In genomic region chr7:127874812-127875626, GRCm38 (mm10) we compare ENCODE assay signal across 8 mouse cellular contexts. TPM values are rescaled to one million over a fixed set of nuclear protein-coding genes. Genes with fewer than 3 reads are reported as not detected.
DNase-seq lines count a peak whose midpoint lies in the region; ATAC-seq lines count a peak whose summit lies in the region.

No protein-coding gene starts in this region.

- H3K4me1 ChIP-seq in kidney, embryonic 16.5 days (ENCODE audit: insufficient read depth, low read length): peaks cover 26% of the 10 kb centered on the region
- H3K4me1 ChIP-seq in brown adipose tissue, adult 24 weeks (ENCODE audit: control insufficient read depth, insufficient read depth, insufficient read length, low read length): no peaks in the 10 kb centered on the region; the same call in 1 of the 2 replicates
- peaks cover 34% of the 10 kb centered on the region for H3K4me1 ChIP-seq in hindbrain, embryonic 15.5 days (replicated peaks)
- H3K4me1 ChIP-seq in midbrain, embryonic 16.5 days (ENCODE audit: control insufficient read depth, insufficient read depth, low read length): peaks cover 25% of the 10 kb centered on the region

- H3K27me3 ChIP-seq in kidney, embryonic 16.5 days (ENCODE audit: insufficient read depth, low read length): no peaks in the 10 kb centered on the region
- H3K27me3 ChIP-seq in hindbrain, embryonic 15.5 days: no peaks in the 10 kb centered on the region
- H3K27me3 ChIP-seq in midbrain, embryonic 16.5 days (ENCODE audit: control insufficient read depth, insufficient read depth, low read depth, low read length): no peaks in the 10 kb centered on the region

- H3K4me2 ChIP-seq in kidney, embryonic 16.5 days (replicated peaks; ENCODE audit: low read depth, low read length): peak overlapping the region; percentile 85
- peak overlapping the region; percentile 76 for H3K4me2 ChIP-seq in hindbrain, embryonic 15.5 days
- H3K4me2 ChIP-seq in midbrain, embryonic 16.5 days (ENCODE audit: low read length): peak overlapping the region; percentile 61

- H3K27ac ChIP-seq in kidney, embryonic 16.5 days (ENCODE audit: low read length): peak overlapping the region; percentile 99
- no peak overlapping the region; the same call in 1 of the 2 replicates for H3K27ac ChIP-seq in brown adipose tissue, adult 24 weeks (replicated peaks; ENCODE audit: low read depth, low read length)
- H3K27ac ChIP-seq in hindbrain, embryonic 15.5 days (replicated peaks): peak overlapping the region; percentile 100
- H3K27ac ChIP-seq in midbrain, embryonic 16.5 days (ENCODE audit: low read length): peak overlapping the region; percentile 100

- peaks cover 28% of the 10 kb centered on the region for H3K36me3 ChIP-seq in kidney, embryonic 16.5 days (ENCODE audit: insufficient read depth, low read length)
- peaks cover 23% of the 10 kb centered on the region for H3K36me3 ChIP-seq in hindbrain, embryonic 15.5 days
- peaks cover 17% of the 10 kb centered on the region for H3K36me3 ChIP-seq in midbrain, embryonic 16.5 days (ENCODE audit: control insufficient read depth, insufficient read depth, low read length)

- 4% methylated on average over 20 of the region's 20 CpGs for WGBS in kidney, embryonic 16.5 days
- WGBS in hindbrain, embryonic 15.5 days: 3% methylated on average over 20 of the region's 20 CpGs
- WGBS in midbrain, embryonic 16.5 days: 4% methylated on average over 20 of the region's 20 CpGs

- peak overlapping the region; percentile 93 for H3K4me3 ChIP-seq in kidney, embryonic 16.5 days (ENCODE audit: low read length)
- H3K4me3 ChIP-seq in brown adipose tissue, adult 24 weeks (ENCODE audit: insufficient read depth, low read depth, low read length): peak overlapping the region; percentile 85
- peak overlapping the region; percentile 90 for H3K4me3 ChIP-seq in hindbrain, embryonic 15.5 days
- peak overlapping the region; percentile 74 for H3K4me3 ChIP-seq in midbrain, embryonic 16.5 days (ENCODE audit: low read depth, low read length)

- H3K9me3 ChIP-seq in kidney, embryonic 16.5 days (ENCODE audit: low read length): no peaks in the 10 kb centered on the region
- H3K9me3 ChIP-seq in hindbrain, embryonic 15.5 days: no peaks in the 10 kb centered on the region
- no peaks in the 10 kb centered on the region for H3K9me3 ChIP-seq in midbrain, embryonic 16.5 days (replicated peaks; ENCODE audit: control insufficient read depth, low read length, poor library complexity, severe bottlenecking)

- H3K9ac ChIP-seq in kidney, embryonic 16.5 days (replicated peaks; ENCODE audit: low read length): peak overlapping the region; percentile 91
- H3K9ac ChIP-seq in hindbrain, embryonic 15.5 days: peak overlapping the region; percentile 96
- peak overlapping the region; percentile 97 for H3K9ac ChIP-seq in midbrain, embryonic 16.5 days (ENCODE audit: low read depth, low read length)

- no peak for DNase-seq in kidney, postnatal 10 days
- no peak for DNase-seq in urinary bladder, postnatal 36 days (ENCODE audit: low spot score in 2 of 2)
- DNase-seq in adipocyte (ENCODE audit: low spot score): no peak
- no peak for DNase-seq in cerebellum, adult 11 months

- peak; percentile 31 for ATAC-seq in kidney, embryonic 16.5 days (ENCODE audit: low FRiP score, low TSS enrichment)
- peak; percentile 52 for ATAC-seq in hindbrain, embryonic 15.5 days (ENCODE audit: low FRiP score, low read depth)
- peak; percentile 29 for ATAC-seq in midbrain, embryonic 16.5 days

RNA-seq across cellular contexts. Expression of gene Zfp646, which starts 1.0 kb away (rescaled TPM):
- polyA plus RNA-seq in kidney, embryonic 16.5 days (2015; fragmentation: Nextera tagmentation; extraction: Ambion mirVana): 13.0 and 15.7 TPM in 2 replicates
- 6.3 and 6.8 TPM in 2 replicates for polyA plus RNA-seq in brown adipose tissue, adult 24 weeks (2012; ENCODE audit: insufficient read depth, insufficient read length, missing spikeins)
- polyA plus RNA-seq in hindbrain, embryonic 15.5 days (2015; fragmentation: Nextera tagmentation; extraction: Ambion mirVana): 9.3 and 9.8 TPM in 2 replicates
- polyA plus RNA-seq in midbrain, embryonic 16.5 days (2015; fragmentation: Nextera tagmentation; extraction: Ambion mirVana): 8.3 and 10.6 TPM in 2 replicates

RNA-seq across cellular contexts. Expression of gene Zfp668, which starts 1.6 kb away (rescaled TPM):
- polyA plus RNA-seq in kidney, embryonic 16.5 days (2015; fragmentation: Nextera tagmentation; extraction: Ambion mirVana): 21.0 and 25.6 TPM in 2 replicates
- 1.4 TPM in 2 replicates for polyA plus RNA-seq in brown adipose tissue, adult 24 weeks (2012; ENCODE audit: insufficient read depth, insufficient read length, missing spikeins)
- 35.1 and 36.9 TPM in 2 replicates for polyA plus RNA-seq in hindbrain, embryonic 15.5 days (2015; fragmentation: Nextera tagmentation; extraction: Ambion mirVana)
- 37.8 and 38.8 TPM in 2 replicates for polyA plus RNA-seq in midbrain, embryonic 16.5 days (2015; fragmentation: Nextera tagmentation; extraction: Ambion mirVana)

RNA-seq across cellular contexts. Expression of gene Prss53, which starts 15.8 kb away (rescaled TPM):
- polyA plus RNA-seq in kidney, embryonic 16.5 days (2015; fragmentation: Nextera tagmentation; extraction: Ambion mirVana): 5.9 and 6.5 TPM in 2 replicates
- polyA plus RNA-seq in brown adipose tissue, adult 24 weeks (2012; ENCODE audit: insufficient read depth, insufficient read length, missing spikeins): 0.67 and 1.1 TPM in 2 replicates
- polyA plus RNA-seq in hindbrain, embryonic 15.5 days (2015; fragmentation: Nextera tagmentation; extraction: Ambion mirVana): 1.2 and 1.5 TPM in 2 replicates
- polyA plus RNA-seq in midbrain, embryonic 16.5 days (2015; fragmentation: Nextera tagmentation; extraction: Ambion mirVana): 1.1 and 1.2 TPM in 2 replicates

RNA-seq across cellular contexts. Expression of gene Gm21974, which starts 20.2 kb away (rescaled TPM):
- not detected in 2 replicates for polyA plus RNA-seq in kidney, embryonic 16.5 days (2015; fragmentation: Nextera tagmentation; extraction: Ambion mirVana)
- polyA plus RNA-seq in brown adipose tissue, adult 24 weeks (2012; ENCODE audit: insufficient read depth, insufficient read length, missing spikeins): not detected in 2 replicates
- not detected in 2 replicates for polyA plus RNA-seq in hindbrain, embryonic 15.5 days (2015; fragmentation: Nextera tagmentation; extraction: Ambion mirVana)
- polyA plus RNA-seq in midbrain, embryonic 16.5 days (2015; fragmentation: Nextera tagmentation; extraction: Ambion mirVana): not detected in 2 replicates

RNA-seq across cellular contexts. Expression of gene Vkorc1, which starts 20.4 kb away (rescaled TPM):
- 163 and 168 TPM in 2 replicates for polyA plus RNA-seq in kidney, embryonic 16.5 days (2015; fragmentation: Nextera tagmentation; extraction: Ambion mirVana)
- polyA plus RNA-seq in brown adipose tissue, adult 24 weeks (2012; ENCODE audit: insufficient read depth, insufficient read length, missing spikeins): 72.3 and 86.0 TPM in 2 replicates
- polyA plus RNA-seq in hindbrain, embryonic 15.5 days (2015; fragmentation: Nextera tagmentation; extraction: Ambion mirVana): 69.6 and 71.5 TPM in 2 replicates
- polyA plus RNA-seq in midbrain, embryonic 16.5 days (2015; fragmentation: Nextera tagmentation; extraction: Ambion mirVana): 55.1 and 59.5 TPM in 2 replicates
